Mouse (Mus musculus) E14TG2a.4 (cell line): Measurements from ENCODE around the gene Rps19bp1.

Source experiments
- H3K27me3 ChIP-seq: 2 replicates; pipeline ENCODE4 v1.6.1; 2014; ENCODE audit warnings: low read length, control low read depth; ENCODE audit not compliant: insufficient read depth
- H3K36me3 ChIP-seq: 2 replicates; pipeline ENCODE4 v1.6.1; 2014; ENCODE audit warnings: low read length, control low read depth; ENCODE audit not compliant: insufficient read depth
- H3K4me1 ChIP-seq: replicated peaks from 2 replicates; pipeline ENCODE4 v1.6.1; 2014; ENCODE audit warnings: low read depth, low read length, control low read depth
- H3K4me3 ChIP-seq: replicated peaks from 2 replicates; pipeline ENCODE4 v1.5.1; 2014; ENCODE audit warnings: mild to moderate bottlenecking, low read length
- H3K9me3 ChIP-seq: 2 replicates; pipeline ENCODE4 v1.6.1; 2014; ENCODE audit warnings: low read length, control low read depth
- CTCF ChIP-seq: conservative IDR thresholded peaks from 2 replicates; pipeline ENCODE4 v1.5.1; 2014; ENCODE audit warnings: low read length
- NANOG ChIP-seq: IDR thresholded peaks from 2 replicates; pipeline ENCODE4 v1.6.1; 2014; ENCODE audit warnings: borderline replicate concordance, low read length, mixed read lengths
- POU5F1 ChIP-seq: IDR thresholded peaks from 2 replicates; pipeline ENCODE4 v1.6.1; 2014; ENCODE audit warnings: low read length, borderline replicate concordance

Gene Rps19bp1

GRCm38 (mm10) chr15:80263610-80264575 is at the start of gene Rps19bp1:
Gene Rps19bp1 (minus strand): TSS chr15:80264315.
- Histone ChIP-seq H3K27me3 (no peaks in the 10 kb centered on the region), H3K9me3 (peaks cover under 1% of the 10 kb centered on the region; the same call in 1 of the 2 replicates), H3K36me3 (peaks cover 39% of the 10 kb centered on the region), H3K4me1 (peaks cover 54% of the 10 kb centered on the region), H3K4me3 (peak within 1 kb of the TSS; percentile 98)
- TF ChIP-seq POU5F1, result no peak
- TF ChIP-seq NANOG, result no peak
- TF ChIP-seq CTCF, result no peak

- no peaks in the 10 kb centered on the region for H3K9me3 ChIP-seq
- TF ChIP-seq NANOG (no peak), CTCF (no peak), POU5F1 (no peak)
- H3K4me1 ChIP-seq, result no peaks in the 10 kb centered on the region
- no peaks in the 10 kb centered on the region for H3K36me3 ChIP-seq
- H3K4me3 ChIP-seq, result no peak overlapping the region
- peaks cover 18% of the 10 kb centered on the region for H3K27me3 ChIP-seq
These were observed 42.0 kb upstream of the Rps19bp1 start for GRCm38 (mm10) chr15:80306146-80306545.

GRCm38 (mm10) chr15:80304188-80304587 is 40.1 kb upstream of the Rps19bp1 start:
- no peaks in the 10 kb centered on the region for H3K36me3 ChIP-seq
- H3K27me3 ChIP-seq, result peaks cover 24% of the 10 kb centered on the region
- H3K4me3 ChIP-seq, result no peak overlapping the region
- no peaks in the 10 kb centered on the region for H3K4me1 ChIP-seq
- TF ChIP-seq CTCF (no peak), POU5F1 (no peak)
- no peaks in the 10 kb centered on the region for H3K9me3 ChIP-seq

GRCm38 (mm10) chr15:80303779-80304178 is 39.7 kb upstream of the Rps19bp1 start:
- Histone ChIP-seq H3K36me3 (no peaks in the 10 kb centered on the region), H3K4me1 (no peaks in the 10 kb centered on the region), H3K4me3 (no peak overlapping the region), H3K27me3 (peaks cover 24% of the 10 kb centered on the region), H3K9me3 (no peaks in the 10 kb centered on the region)
- TF ChIP-seq NANOG (no peak), POU5F1 (no peak), CTCF (no peak)

GRCm38 (mm10) chr15:80297146-80297545 is 33.0 kb upstream of the Rps19bp1 start:
- no peaks in the 10 kb centered on the region for H3K36me3 ChIP-seq
- no peak overlapping the region for H3K4me3 ChIP-seq
- H3K27me3 ChIP-seq, result peaks cover 26% of the 10 kb centered on the region
- TF ChIP-seq NANOG, result no peak
- TF ChIP-seq CTCF, result peak; percentile 71
- H3K4me1 ChIP-seq, result no peaks in the 10 kb centered on the region
- peaks cover 6% of the 10 kb centered on the region; the same call in 1 of the 2 replicates for H3K9me3 ChIP-seq

GRCm38 (mm10) chr15:80289436-80289835 is 25.3 kb upstream of the Rps19bp1 start:
- Histone ChIP-seq H3K4me1 (peaks cover 35% of the 10 kb centered on the region), H3K27me3 (peaks cover 72% of the 10 kb centered on the region), H3K36me3 (no peaks in the 10 kb centered on the region), H3K4me3 (peak overlapping the region; percentile 32; the same call in 1 of the 2 replicates), H3K9me3 (no peaks in the 10 kb centered on the region)
- TF ChIP-seq NANOG (no peak), POU5F1 (no peak), CTCF (peak; percentile 76)

- peak overlapping the region; percentile 79 for H3K4me3 ChIP-seq
- peaks cover 83% of the 10 kb centered on the region for H3K27me3 ChIP-seq
- no peaks in the 10 kb centered on the region for H3K36me3 ChIP-seq
- TF ChIP-seq POU5F1, result no peak
- no peak for TF ChIP-seq NANOG
- TF ChIP-seq CTCF, result no peak
- peaks cover 35% of the 10 kb centered on the region for H3K4me1 ChIP-seq
- no peaks in the 10 kb centered on the region for H3K9me3 ChIP-seq
These were observed 23.9 kb upstream of the Rps19bp1 start for GRCm38 (mm10) chr15:80288036-80288435.

- Histone ChIP-seq H3K4me1 (peaks cover 35% of the 10 kb centered on the region), H3K4me3 (peak within 1 kb of the TSS; percentile 79), H3K27me3 (peaks cover 85% of the 10 kb centered on the region), H3K9me3 (no peaks in the 10 kb centered on the region), H3K36me3 (no peaks in the 10 kb centered on the region)
- TF ChIP-seq CTCF, result no peak
- no peak for TF ChIP-seq POU5F1
- no peak for TF ChIP-seq NANOG
These were observed 22.8 kb upstream of the Rps19bp1 start, which contains the start of gene Cacna1i for GRCm38 (mm10) chr15:80286851-80287415. Gene Cacna1i (plus strand): TSS chr15:80287238.
